Mouse (Mus musculus) megakaryocyte, embryonic 14.5 days (primary cell): ENCODE data around the gene March6. TPM values are rescaled to one million over a fixed set of nuclear protein-coding genes. Genes with fewer than 3 reads are reported as not detected.

Experiments
- H3K27me3 ChIP-seq: replicated peaks from 2 replicates; pipeline ENCODE3; 2012; ENCODE audit warnings: inconsistent platforms
- H3K36me3 ChIP-seq: replicated peaks from 2 replicates; pipeline ENCODE3; 2012; ENCODE audit warnings: low read length, inconsistent platforms, mixed read lengths
- H3K4me1 ChIP-seq: 2 replicates; pipeline ENCODE4 v1.6.1; 2012; ENCODE audit warnings: inconsistent platforms
- H3K4me3 ChIP-seq: replicated peaks from 2 replicates; pipeline ENCODE3; 2012; ENCODE audit warnings: moderate library complexity, mild to moderate bottlenecking, inconsistent platforms
- H3K9me3 ChIP-seq: 2 replicates; pipeline ENCODE4 v1.6.1; 2012; ENCODE audit warnings: inconsistent platforms
- FLI1 ChIP-seq: IDR thresholded peaks from 2 replicates; pipeline ENCODE4 v1.6.1; 2012; ENCODE audit warnings: low read length, inconsistent platforms, mixed read lengths
- GATA1 ChIP-seq: IDR thresholded peaks from 3 replicates; pipeline ENCODE4 v1.6.1; 2012; ENCODE audit warnings: mixed read lengths, low read length, inconsistent platforms, borderline replicate concordance
- polyA plus RNA-seq: library from polyadenylated mRNA; stranded (reverse); fragments of >175 nt; gene quantifications from 2 replicates; pipeline ENCODE4 v1.2.3, GENCODE M21; 2012; ENCODE audit warnings: low replicate concordance; ENCODE audit not compliant: insufficient read depth

Gene March6
- polyA plus RNA-seq, 1 experiment = 18.8 TPM

- Histone ChIP-seq H3K27me3 (no peaks in the 10 kb centered on the region), H3K4me3 (peak overlapping the region; percentile 10), H3K9me3 (no peaks in the 10 kb centered on the region), H3K4me1 (peaks cover 21% of the 10 kb centered on the region), H3K36me3 (peaks cover 94% of the 10 kb centered on the region)
- TF ChIP-seq FLI1 = no peak
- TF ChIP-seq GATA1 = no peak
Measured at GRCm38 (mm10) chr15:31460571-31460970, 70.3 kb downstream of the March6 start.

- Histone ChIP-seq H3K9me3 (no peaks in the 10 kb centered on the region), H3K4me3 (no peak overlapping the region), H3K36me3 (peaks cover 80% of the 10 kb centered on the region), H3K4me1 (peaks cover 33% of the 10 kb centered on the region), H3K27me3 (no peaks in the 10 kb centered on the region)
- no peak for TF ChIP-seq FLI1
- no peak for TF ChIP-seq GATA1
Measured at GRCm38 (mm10) chr15:31458081-31458480, 72.8 kb downstream of the March6 start.

- H3K36me3 ChIP-seq = peaks cover 63% of the 10 kb centered on the region
- H3K9me3 ChIP-seq = no peaks in the 10 kb centered on the region
- peaks cover 45% of the 10 kb centered on the region for H3K4me1 ChIP-seq
- no peak overlapping the region for H3K4me3 ChIP-seq
- H3K27me3 ChIP-seq = no peaks in the 10 kb centered on the region
- no peak for TF ChIP-seq GATA1
- no peak for TF ChIP-seq FLI1
Measured at GRCm38 (mm10) chr15:31456381-31456780, 74.5 kb downstream of the March6 start.

GRCm38 (mm10) chr15:31454861-31455295 is 76.0 kb downstream of the March6 start:
- TF ChIP-seq FLI1 (no peak), GATA1 (no peak)

GRCm38 (mm10) chr15:31454096-31454860 is 76.6 kb downstream of the March6 start:
- H3K4me3 ChIP-seq = peak overlapping the region; percentile 99
- H3K36me3 ChIP-seq = peaks cover 42% of the 10 kb centered on the region
- H3K4me1 ChIP-seq = peaks cover 53% of the 10 kb centered on the region
- peaks cover 2% of the 10 kb centered on the region for H3K27me3 ChIP-seq
- no peaks in the 10 kb centered on the region for H3K9me3 ChIP-seq
- TF ChIP-seq FLI1 = no peak
- no peak for TF ChIP-seq GATA1

More at GRCm38 (mm10) chr15:31454861-31455295, 76.0 kb downstream of the March6 start:
- no peaks in the 10 kb centered on the region for H3K27me3 ChIP-seq
- peaks cover 48% of the 10 kb centered on the region for H3K4me1 ChIP-seq
- peaks cover 48% of the 10 kb centered on the region for H3K36me3 ChIP-seq
- peak overlapping the region; percentile 8 for H3K4me3 ChIP-seq
- no peaks in the 10 kb centered on the region for H3K9me3 ChIP-seq

- Histone ChIP-seq H3K4me3 (peak within 1 kb of the TSS; percentile 99), H3K4me1 (peaks cover 49% of the 10 kb centered on the region), H3K27me3 (peaks cover 2% of the 10 kb centered on the region), H3K36me3 (peaks cover 33% of the 10 kb centered on the region), H3K9me3 (no peaks in the 10 kb centered on the region)
- TF ChIP-seq FLI1 = peak; percentile 43; the same call in 1 of the 2 replicates
- TF ChIP-seq GATA1 = no peak
Measured at GRCm38 (mm10) chr15:31453098-31453916, 77.5 kb downstream of the March6 start, which contains the start of gene Ropn1l. Gene Ropn1l (minus strand): TSS chr15:31453737.

- Histone ChIP-seq H3K9me3 (no peaks in the 10 kb centered on the region), H3K36me3 (peaks cover 25% of the 10 kb centered on the region), H3K4me1 (peaks cover 54% of the 10 kb centered on the region), H3K4me3 (peak overlapping the region; percentile 99), H3K27me3 (peaks cover 2% of the 10 kb centered on the region)
- TF ChIP-seq GATA1 (no peak), FLI1 (no peak)
Measured at GRCm38 (mm10) chr15:31452336-31453097, 78.3 kb downstream of the March6 start.

GRCm38 (mm10) chr15:31449772-31450171 is 81.1 kb downstream of the March6 start:
- peaks cover 3% of the 10 kb centered on the region for H3K36me3 ChIP-seq
- H3K4me3 ChIP-seq = peak overlapping the region; percentile 16
- H3K4me1 ChIP-seq = peaks cover 53% of the 10 kb centered on the region
- peaks cover 2% of the 10 kb centered on the region for H3K27me3 ChIP-seq
- TF ChIP-seq GATA1 (no peak), FLI1 (no peak)
- H3K9me3 ChIP-seq = no peaks in the 10 kb centered on the region

- peak overlapping the region; percentile 1 for H3K4me3 ChIP-seq
- no peaks in the 10 kb centered on the region for H3K36me3 ChIP-seq
- H3K9me3 ChIP-seq = no peaks in the 10 kb centered on the region
- peaks cover 42% of the 10 kb centered on the region for H3K4me1 ChIP-seq
- no peak for TF ChIP-seq FLI1
- no peak for TF ChIP-seq GATA1
- H3K27me3 ChIP-seq = peaks cover 4% of the 10 kb centered on the region
Measured at GRCm38 (mm10) chr15:31447121-31447520, 83.7 kb downstream of the March6 start.

GRCm38 (mm10) chr15:31442698-31443097 is 88.2 kb downstream of the March6 start:
- TF ChIP-seq GATA1 (no peak), FLI1 (no peak)
- no peak overlapping the region for H3K4me3 ChIP-seq
- H3K9me3 ChIP-seq = no peaks in the 10 kb centered on the region
- peaks cover 2% of the 10 kb centered on the region for H3K27me3 ChIP-seq
- H3K4me1 ChIP-seq = peaks cover 11% of the 10 kb centered on the region
- H3K36me3 ChIP-seq = no peaks in the 10 kb centered on the region
